Mouse (Mus musculus) heart, postnatal 4 days (tissue): ENCODE measurements around the gene Mturn. TPM values are rescaled to one million over a fixed set of nuclear protein-coding genes. Genes with fewer than 3 reads are reported as not detected.
A peak's percentile ranks its signal among the peaks of the same experiment; 100 is the strongest.

ENCODE experiments used
- DNase-seq: peaks from one replicate; pipeline ENCODE4 v3.0.0; 2021
- total RNA-seq, 2 experiments: library from RNA; stranded (reverse); gene quantifications; 2 replicates each; pipeline ENCODE4 v1.2.3; 2021

Gene Mturn
- total RNA-seq, 2 experiments from 2014 or later, result 6.0 to 9.1 TPM

DNA sequence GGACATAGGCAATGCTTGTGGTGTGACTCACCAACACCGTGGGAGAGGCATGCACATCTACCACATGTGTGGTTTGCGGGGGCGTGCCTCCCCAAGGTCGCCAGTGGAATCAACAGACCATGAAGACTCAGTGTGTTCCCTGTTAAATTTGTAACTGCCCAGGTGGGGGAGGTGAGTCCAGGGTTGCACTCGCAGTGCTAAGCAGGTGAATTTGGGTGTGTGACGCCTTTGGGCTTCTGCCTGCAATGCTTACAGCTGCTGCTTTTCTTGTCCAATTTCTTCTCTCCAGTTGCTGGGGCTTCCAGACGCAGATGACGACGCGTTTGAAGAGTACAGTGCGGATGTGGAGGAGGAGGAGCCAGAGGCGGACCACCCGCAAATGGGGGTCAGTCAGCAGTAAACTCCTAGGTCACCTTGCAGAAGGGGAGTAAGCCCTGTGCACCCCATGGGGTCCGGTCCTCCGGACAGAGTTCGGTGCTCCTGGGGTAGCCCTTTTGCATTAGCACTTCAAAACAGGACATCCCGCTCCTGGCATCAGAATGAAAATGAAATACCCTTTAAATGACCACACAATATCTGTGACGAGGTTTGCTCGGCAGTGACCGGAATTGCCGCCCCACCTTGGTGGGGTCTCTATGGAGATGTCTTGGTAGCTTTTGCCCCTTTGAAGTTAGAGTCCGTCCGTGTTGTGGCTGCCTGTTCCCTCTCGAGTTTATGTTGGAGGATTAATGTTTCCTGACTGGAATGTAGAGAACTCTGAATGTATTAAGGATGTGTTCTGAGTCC is 17.5 kb downstream of the Mturn start:
- no peak for DNase-seq

DNA sequence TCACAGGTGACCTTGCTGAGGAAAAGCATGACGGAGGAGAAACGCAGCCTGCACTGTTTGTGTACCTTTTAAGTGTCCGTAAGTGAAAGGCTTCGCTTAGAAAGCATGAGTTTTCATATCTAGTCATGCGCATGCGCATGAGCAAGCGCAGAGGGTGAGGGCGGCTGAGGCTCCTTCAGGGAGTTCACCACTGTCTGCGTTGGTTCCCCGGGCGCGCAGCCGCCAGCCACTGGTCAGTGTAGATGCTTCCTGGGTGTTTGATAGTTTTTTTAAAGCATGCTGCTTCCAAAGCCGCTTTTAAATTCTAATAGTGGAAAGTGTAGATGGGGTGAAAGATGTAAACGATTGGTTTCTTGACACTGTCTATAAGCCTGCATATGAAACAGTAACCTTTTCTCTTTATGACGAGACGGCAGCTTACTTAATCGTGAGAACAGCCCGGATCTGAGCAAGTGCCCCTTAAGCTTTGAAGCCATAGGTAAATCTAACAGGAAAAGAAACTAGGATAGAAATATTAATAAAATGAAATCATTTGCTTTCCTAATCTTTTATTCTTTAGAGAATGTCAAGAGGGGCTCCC is 18.1 kb downstream of the Mturn start:
- peak; percentile 80 for DNase-seq

DNA sequence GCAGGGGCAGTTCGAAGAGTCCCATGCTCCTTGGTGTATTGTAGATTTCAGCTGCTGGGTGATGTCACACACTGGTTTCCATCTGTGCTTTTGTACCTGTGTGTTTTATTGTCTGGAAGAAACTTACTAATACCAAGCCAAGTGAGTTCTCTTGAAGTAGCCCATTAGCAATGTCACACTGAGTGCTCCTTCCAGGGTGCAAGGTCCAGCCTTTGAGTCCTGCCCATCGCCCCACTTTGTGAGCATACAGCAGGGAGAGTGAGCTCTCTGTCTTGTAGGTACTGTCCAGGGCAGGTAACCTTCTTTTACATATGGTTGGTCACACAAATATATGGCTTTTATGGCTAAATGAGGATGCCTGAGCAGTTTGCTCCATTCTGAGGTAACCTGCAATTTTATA is 19.1 kb downstream of the Mturn start:
- DNase-seq, result no peak

DNA sequence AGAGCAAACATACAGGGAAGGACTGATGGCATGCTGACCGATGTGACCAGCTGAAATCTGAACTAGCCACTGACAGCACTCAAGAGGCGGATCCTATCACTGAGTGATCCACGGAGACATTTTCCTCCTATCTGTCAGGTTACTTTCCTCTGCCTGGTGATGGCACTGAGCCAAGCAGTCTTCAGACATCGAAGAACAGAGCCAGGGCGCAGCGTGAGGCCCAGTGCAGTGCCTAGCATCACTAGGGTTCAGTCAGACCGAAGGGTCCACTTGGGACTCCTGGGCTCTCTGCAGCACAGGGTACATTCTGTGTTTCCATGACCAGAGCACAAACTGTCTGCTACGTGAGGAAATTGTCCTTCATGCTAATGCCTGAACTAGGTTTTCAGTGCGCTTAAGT is 20.5 kb downstream of the Mturn start:
- DNase-seq, result no peak

DNA sequence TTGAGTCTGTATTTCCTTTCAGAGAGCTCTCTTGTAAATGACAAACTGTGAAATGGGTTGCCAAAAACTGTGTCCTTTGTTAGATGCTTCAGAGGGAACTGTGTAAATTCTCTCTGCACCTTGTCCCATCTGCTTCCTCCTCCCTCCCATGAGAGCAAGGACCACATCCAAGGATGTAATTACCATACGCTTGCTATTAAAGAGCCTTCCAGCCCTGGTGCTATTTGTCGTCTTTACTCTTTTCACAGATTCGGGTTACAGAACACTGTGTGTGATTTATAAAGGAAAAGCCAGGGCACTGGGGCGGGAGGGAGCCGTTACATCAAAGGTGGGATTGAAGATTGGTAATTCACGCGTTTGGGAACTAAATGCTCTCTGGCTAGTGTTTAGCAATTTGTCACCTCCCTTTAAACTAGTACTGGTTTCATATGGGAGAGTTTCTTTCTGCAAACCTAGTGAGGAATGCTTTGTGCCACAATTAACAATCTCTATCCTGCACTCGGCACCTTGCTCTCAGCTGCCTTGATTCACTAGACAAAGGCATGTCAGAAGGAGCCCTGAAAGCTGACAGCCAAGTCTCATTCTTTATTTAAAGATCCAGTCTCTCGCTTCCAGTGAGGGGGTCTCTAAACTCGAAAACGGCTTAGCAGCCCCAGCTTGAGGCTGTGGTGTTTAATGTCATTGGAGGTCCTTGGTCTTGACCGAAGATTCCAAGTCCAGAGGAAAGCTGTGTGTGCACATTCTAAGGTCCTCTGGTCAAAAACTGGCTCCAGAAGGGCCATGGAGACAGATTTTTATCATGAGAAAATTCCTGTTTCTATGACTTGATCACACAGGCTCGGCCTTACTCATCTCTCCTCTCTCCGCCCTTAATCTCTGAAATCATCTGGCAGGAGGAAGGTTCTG is 22.5 kb downstream of the Mturn start:
- no peak for DNase-seq

DNA sequence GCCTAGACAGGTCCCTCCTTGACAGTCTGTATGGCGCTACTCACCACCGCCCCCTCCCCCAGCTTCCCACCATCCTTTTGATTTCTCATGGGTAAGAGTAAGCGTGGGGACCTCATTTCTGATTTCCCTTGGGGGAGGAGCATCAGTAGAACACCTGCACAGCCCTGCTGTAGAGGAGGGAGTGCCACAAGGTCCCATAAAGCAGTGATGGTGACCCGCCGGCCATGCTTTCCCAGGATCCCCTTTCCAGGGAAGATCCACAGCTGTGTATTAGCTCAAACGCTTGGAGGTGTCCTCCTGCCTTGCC is 23.1 kb downstream of the Mturn start:
- no peak for DNase-seq

DNA sequence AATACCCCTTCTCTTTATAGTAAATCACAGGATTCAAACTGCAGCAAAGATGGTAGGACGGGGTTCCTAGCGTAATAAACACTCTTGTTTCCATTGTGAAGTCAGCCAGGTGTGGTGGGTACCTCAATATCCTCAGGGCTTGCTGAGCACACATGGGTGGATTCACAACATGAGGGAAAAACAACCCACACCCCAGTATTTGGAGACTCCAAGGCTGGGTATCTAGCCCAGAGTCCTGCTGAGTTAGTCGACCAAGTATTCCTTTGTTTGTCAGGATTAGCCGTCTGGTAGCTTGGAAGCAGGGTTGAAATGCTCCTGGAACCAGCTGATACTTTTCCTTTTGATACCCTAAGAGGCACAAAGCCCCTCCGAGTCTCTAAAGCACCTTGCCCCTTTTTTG is 23.4 kb downstream of the Mturn start:
- no peak for DNase-seq

DNA sequence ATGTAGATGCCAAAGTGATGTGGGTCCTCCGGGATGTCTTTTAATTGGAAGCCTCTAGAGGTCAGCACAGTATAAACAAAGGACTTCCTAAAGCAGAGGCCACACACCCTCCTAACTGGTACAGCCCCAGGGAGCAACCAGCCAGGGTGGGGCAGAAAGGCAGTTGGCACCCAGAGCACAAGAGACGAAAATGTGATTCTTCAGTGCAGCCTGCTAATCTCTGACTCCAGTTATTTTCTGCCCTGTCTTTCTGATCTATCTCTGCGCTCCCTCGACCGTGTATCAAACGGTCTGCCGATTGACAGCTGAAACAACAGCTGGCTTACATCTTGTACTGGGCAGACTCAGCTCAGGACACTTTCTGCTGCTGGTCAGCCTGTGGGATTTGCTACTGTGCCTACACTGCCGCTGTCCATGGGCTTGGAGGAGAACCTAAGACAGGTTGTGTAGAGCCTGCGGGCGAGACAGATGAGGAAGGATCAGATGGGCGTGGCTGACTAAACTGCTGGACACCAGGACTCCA is 24.0 kb downstream of the Mturn start:
- DNase-seq, result peak; percentile 51

DNA sequence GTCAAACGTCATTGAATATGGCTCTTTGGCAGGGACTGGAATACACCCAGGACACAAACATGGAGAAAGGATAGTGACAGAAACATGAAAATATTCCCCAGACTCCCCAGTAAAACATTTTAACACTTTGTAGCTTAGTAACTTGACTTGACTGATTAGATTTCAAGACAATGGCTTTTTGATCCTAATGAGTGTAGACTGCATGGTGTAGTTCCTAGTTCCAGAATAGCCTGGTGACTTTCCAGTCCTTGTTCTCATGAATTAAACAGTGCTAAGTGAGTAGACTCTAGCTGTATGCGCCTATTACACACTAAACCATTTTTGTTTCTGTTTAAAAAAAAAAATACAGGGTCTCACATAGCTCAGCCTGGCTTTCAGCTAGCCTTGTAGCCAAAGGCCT is 24.7 kb downstream of the Mturn start:
- no peak for DNase-seq

DNA sequence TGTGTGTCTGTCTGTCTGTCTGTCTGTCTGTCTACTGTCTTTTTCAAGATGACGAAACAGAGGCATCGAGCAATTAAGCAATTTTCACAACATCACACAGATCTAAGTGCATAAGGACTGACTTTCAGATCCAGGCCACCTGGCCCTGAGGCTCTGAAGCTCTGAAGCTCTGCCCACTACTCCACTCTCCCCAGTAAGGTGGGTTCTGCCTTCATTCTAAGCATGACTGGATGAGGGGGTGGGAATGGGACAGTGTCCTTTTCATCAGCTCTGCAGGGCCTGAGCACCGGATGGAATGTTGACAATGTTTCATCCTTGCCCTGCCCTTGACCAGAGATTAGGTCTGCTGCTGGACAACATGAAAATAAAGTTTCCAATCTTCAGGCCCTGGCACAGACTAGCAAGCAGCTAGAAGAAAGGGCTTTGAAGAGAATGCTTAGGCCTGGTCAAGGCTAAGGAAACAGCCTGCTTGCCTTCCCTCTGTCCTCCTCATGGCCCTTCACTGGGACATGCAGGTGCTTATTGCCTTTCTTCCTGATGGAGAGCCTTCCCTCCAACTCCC is 25.3 kb downstream of the Mturn start:
- DNase-seq, result no peak

DNA sequence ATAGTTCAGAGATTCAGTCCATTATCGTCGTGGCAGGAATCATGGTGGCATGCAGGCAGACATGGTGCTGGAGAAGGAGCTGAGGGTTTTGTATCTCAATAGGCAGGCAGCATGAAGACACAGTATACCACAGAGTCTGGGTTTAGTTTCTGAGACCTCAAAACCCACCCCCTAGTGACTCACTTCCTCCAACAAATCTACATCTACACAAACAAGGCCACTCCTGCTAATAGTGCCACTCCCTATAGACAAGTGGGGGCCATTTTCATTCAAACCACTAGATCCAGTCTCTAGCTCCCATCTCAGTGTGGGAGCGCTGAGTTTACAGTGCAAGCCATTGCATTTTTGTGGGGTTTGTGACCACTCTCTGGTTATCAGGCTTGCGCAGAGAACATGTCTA is 27.2 kb downstream of the Mturn start:
- no peak for DNase-seq

DNA sequence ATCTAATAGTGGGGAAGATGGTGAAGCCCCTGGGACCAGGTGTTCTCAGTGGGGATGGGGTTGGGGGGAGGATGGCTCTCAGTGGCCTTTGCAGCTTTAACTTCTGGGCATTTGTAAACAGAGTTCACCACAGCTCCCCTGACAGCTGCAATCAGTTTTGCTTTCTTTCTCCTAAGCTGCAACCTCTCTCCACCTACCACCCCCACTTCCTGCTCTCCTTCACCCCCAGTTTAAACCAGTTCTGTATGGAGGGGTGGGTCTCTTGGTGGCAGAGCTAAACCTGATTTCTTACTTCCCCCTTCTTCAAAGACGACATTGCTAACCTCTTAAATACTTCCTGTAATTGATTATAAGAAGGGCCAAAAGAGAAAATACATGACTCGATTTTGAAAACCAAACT is 34.3 kb downstream of the Mturn start:
- DNase-seq, result no peak

DNA sequence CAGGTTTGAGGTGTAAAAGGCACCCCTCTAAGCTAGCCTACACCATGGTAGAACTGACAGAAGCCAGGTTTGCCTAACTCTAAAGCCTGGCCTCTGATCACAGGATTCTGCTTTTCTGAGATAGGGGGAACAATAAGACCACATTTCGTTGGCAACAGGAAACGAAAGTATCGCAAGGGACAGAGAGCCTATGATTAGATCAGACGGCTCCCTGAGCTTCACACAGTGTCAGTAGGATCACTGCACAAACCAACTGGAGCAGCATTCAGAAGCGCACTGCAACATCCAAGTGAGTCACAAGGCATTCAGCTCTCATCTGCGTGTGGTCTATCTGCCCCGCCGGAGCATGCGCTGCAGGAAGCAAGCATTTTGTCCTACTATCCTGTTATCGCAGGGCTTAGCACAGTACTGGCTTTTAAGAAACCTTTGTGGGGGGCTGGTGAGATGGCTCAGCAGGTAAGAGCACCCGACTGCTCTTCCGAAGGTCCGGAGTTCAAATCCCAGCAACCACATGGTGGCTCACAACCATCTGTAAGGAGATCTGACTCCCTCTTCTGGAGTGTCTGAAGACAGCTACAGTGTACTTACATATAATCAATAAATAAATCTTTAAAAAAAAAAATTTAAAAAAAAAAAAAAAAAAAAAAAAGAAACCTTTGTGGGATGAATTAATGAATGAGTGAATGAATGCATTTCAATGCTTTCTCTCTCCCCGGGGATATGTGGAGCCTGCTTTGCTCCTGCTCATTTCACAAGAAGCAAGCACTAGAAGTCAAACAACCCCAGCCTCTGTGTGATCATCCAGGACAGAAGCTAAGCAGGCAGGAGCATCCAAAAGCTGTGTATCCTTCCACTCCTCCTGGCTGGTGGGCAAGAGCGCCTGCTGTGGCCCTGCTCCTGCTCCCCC is 37.6 kb downstream of the Mturn start:
- DNase-seq, result no peak

DNA sequence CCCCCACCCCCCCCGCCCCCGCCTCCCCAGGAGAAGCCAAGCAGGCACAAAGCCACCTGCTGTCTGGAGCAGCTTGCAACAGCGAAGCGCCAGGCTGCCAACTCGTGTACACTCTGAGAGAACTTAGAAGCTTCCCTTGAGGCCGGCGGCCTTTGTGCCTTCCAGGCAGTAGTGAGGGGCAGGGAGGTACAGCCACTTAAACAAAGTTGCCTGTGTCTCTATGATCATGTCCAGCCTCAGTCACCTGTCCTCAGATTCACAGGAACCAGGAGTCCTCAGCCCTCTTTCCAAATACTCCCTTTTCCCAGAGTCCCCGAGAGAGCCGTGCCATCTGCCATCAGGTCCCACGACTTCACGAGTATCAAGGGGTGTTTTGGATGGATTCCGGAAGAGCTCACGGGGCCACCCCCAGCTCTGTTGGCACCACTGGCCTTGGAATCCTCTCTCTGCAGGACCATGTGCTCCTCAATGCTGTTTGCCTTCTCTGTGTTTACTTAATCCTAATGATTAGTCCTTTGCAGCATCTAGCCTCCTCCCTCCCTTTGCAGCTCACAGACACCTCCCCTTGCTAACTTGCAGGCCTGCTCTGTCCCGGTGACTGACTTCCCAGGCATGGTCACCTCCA is 38.4 kb downstream of the Mturn start:
- no peak for DNase-seq

DNA sequence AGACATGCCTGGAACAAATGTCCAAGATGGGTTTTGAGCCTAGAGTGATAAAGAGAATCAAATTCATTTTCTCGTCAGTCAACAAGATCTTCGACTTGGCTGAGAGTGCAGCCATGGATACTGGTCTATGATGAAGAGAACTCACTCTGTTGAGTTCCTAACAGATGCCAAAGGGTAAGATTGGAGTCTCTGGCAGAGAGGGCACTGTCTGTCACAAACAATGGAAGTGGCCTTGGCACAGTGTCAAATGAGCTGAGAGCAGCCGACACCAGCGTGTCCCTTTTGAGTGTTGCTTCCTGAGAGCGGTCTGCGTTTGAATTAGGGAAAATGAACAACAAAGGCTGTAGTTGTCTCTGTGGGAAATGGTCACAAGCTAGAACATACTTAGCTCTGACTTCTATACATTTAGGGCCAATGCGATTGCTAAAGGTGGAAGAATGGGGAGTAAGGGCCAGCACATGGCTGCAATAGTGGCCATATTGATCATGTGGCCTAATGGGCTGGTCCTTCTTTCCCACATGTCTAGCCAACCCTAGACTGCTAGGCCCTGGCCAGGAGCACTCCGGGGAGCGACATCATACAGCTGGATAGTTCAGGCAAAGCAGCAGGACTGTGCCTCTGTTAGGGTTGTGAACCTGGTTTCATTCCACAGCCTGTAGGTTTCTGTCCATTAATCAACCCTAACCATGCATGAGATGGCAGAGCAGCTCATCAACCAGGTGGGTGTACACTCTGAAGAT is 39.3 kb downstream of the Mturn start:
- peak; percentile 26 for DNase-seq

DNA sequence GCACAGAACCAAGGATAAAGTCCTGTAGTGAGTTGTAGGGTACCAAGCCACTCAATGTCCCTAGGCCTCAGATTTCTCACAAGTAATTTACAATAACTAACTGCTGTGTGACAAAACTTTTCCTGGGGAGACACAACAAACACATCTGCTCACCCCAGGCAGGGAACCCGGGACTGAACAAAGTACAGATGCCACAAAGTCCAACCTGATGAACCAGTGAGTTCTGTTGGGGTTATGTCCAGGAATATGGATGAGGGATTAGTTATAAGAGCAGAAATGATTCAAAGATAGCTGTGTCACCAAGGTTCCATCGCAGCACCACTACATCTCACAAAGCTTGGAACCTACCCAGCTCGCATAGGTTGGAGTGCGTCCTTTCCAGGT is 39.8 kb downstream of the Mturn start:
- no peak for DNase-seq

DNA sequence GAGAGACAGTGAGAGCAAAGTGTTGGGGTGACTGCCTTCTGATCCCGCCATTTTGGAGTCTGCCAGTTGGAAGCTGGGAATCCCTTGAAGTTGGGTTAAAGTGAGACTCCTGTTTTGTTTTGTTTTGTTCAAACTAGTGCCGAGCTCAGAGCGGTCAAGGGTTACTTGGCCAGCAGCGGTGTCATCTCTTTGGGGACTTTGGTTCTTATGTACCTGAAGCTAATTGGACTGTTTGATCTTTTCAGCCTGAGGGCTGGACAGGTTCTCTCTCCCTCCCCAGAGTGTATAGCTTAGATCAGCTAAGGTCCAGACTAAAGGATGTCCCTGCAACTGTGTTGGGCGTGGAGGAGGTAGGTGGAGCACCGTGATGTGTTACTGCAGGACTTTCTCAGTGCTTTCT is 44.9 kb downstream of the Mturn start:
- no peak for DNase-seq

DNA sequence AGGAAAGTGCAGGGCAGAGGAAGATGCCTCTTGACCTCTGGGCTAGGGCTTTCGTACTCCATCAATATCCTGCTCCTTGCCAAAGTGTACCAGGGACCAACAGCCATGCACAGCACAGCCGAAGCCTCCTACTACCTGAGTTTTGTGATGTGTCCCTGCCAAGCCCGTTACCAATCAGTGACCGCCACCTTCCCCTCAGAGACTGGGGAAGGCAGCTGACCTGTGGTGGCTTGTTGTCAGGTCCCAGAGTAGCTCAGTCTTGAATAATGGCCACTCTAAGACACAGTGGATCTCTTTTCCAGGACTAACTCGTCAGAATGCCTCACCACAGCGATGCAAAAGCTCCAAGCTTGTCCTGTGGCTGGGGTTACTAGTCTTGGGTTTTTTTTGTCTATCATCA is 45.4 kb downstream of the Mturn start:
- DNase-seq, result no peak

DNA sequence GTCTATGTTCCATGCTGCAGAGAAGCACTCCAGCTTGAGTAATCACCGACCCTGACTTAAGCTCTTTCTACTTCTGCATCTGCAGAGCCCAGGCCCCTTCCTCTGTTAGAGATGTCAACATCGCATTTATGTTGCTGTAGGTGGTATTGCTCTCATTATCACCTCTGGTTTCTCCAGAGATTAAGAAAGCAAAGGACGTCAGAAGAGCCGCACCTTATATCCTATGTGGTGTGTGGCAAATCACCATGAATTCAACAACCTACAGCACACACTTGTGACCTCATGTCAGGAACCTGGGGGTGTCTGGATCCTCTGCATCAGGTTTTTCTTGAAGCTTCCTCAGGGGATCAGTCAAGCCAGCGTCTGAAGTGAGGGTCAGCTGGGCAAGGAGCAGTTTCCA is 46.0 kb downstream of the Mturn start:
- no peak for DNase-seq

DNA sequence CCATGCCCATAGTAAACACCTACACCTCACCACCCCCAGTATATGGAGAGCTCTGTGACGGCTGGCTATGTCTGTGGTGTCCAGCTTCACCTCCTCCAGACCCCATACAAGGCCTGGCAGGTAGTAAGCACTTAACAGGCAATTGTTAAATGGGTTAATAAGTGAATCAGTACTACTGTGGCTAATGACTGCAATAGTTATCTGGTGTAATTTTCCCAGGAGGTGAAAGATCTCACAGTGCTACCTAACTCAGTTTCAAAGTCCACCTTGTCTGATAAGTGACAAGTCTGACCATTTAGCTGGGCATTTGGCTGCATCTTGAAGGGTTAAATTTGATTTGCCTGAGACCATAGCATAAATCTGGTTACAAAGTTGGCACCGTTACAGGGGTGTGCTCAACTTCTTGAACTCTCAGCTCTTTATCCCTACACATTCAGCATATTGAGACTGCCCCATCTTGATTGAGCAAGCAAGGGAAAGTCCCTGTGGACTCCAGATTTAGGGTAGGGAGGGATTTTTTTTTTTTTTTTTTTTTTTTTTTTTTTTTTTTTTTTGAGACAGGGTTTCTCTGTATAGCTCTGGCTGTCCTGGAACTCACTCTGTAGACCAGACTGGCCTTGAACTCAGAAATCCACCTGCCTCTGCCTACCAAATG is 48.2 kb downstream of the Mturn start:
- DNase-seq, result no peak
